Mouse (Mus musculus): Measurements from ENCODE around the gene Arid5b.

GRCm38 (mm10) chr10:68230653-68231384 is 47.7 kb downstream of the Arid5b start:
- TF ChIP-seq CTCF (IDR thresholded peaks at IDR 0.05; ENCODE audit: control insufficient read depth, insufficient read depth, low read length) (no peak), POLR2A (IDR thresholded peaks at IDR 0.05; ENCODE audit: borderline replicate concordance, control insufficient read depth, low read depth, low read length) (no peak)
